Mouse (Mus musculus) CH12.LX (cell line): ENCODE measurements around the gene Dlg2. TPM values are rescaled to one million over a fixed set of nuclear protein-coding genes. Genes with fewer than 3 reads are reported as not detected.

Experiments used
- DNase-seq: peaks from one replicate; pipeline ENCODE4 v3.0.0-alpha.2; 2013; ENCODE audit errors: extremely low read depth
- H3K27ac ChIP-seq: 2 replicates; pipeline ENCODE4 v1.5.1; 2012; ENCODE audit warnings: low read depth, mild to moderate bottlenecking, control low read depth, moderate library complexity; ENCODE audit not compliant: insufficient read depth
- H3K27me3 ChIP-seq: replicated peaks from 2 replicates; pipeline ENCODE3; 2012; ENCODE audit warnings: inconsistent platforms
- H3K36me3 ChIP-seq, 2 experiments: replicated peaks in 1 of 2; 2 replicates each; pipeline versions ENCODE3 to v1.6.1; 2012; ENCODE audit warnings: inconsistent platforms in 1 of 2, low read length in 1 of 2, mild to moderate bottlenecking in 1 of 2, mixed read lengths in 1 of 2, moderate library complexity in 1 of 2; ENCODE audit not compliant: control insufficient read depth in 1 of 2, insufficient read depth in 1 of 2
- H3K4me1 ChIP-seq, 2 experiments: 2 replicates each; pipeline ENCODE4 v1.6.1; 2012; ENCODE audit warnings: inconsistent platforms in 1 of 2, moderate library complexity in 1 of 2; ENCODE audit not compliant: insufficient read depth in 2 of 2, control insufficient read depth in 1 of 2
- H3K4me2 ChIP-seq: 2 replicates; pipeline ENCODE4 v1.6.1; 2012; ENCODE audit warnings: low read depth, mild to moderate bottlenecking, control low read depth; ENCODE audit not compliant: poor library complexity, insufficient read depth, severe bottlenecking
- H3K4me3 ChIP-seq, 3 experiments: fragments of 150-350 bp in 1 of 3; sonication (generic) in 1 of 3; replicated peaks in 1 of 3; 2 replicates each; pipeline versions ENCODE3 to v1.5.1; 2011 to 2012; ENCODE audit warnings: low read depth in 2 of 3, low read length in 2 of 3, mild to moderate bottlenecking in 2 of 3, moderate library complexity in 2 of 3, control low read depth in 1 of 3, improper control_type of control experiment in 1 of 3, inconsistent platforms in 1 of 3, mixed read lengths in 1 of 3; ENCODE audit not compliant: poor library complexity in 1 of 3
- H3K79me2 ChIP-seq: replicated peaks from 2 replicates; pipeline ENCODE4 v1.6.1; 2012; ENCODE audit warnings: mild to moderate bottlenecking, moderate library complexity; ENCODE audit not compliant: control insufficient read depth, poor library complexity, insufficient read depth, severe bottlenecking; ENCODE audit errors: extremely low read depth
- H3K9ac ChIP-seq: 2 replicates; pipeline ENCODE4 v1.6.1; 2012; ENCODE audit warnings: low read depth, mild to moderate bottlenecking, control low read depth, moderate library complexity; ENCODE audit not compliant: insufficient read depth
- H3K9me3 ChIP-seq: replicated peaks from 2 replicates; pipeline ENCODE3; 2012; ENCODE audit warnings: low read length, inconsistent platforms, mixed read lengths
- BHLHE40 ChIP-seq: IDR thresholded peaks from 2 replicates; pipeline ENCODE4 v1.6.1; 2011; ENCODE audit warnings: mild to moderate bottlenecking, low read depth, low read length, improper control_type of control experiment
- CHD1 ChIP-seq: IDR thresholded peaks from 2 replicates; pipeline ENCODE4 v1.6.1; 2012; ENCODE audit warnings: low read depth, low read length, improper control_type of control experiment, inconsistent platforms
- E2F4 ChIP-seq: IDR thresholded peaks from 2 replicates; pipeline ENCODE4 v1.6.1; 2011; ENCODE audit warnings: low read depth, low read length, improper control_type of control experiment; ENCODE audit not compliant: insufficient replicate concordance
- ETS1 ChIP-seq: conservative IDR thresholded peaks from 2 replicates; pipeline ENCODE4 v1.6.1; 2012; ENCODE audit warnings: low read depth, mild to moderate bottlenecking, inconsistent platforms, low read length, improper control_type of control experiment, moderate library complexity
- GABPA ChIP-seq: IDR thresholded peaks from 2 replicates; pipeline ENCODE4 v1.6.1; 2012; ENCODE audit warnings: low read depth, low read length, improper control_type of control experiment, inconsistent platforms; ENCODE audit not compliant: insufficient replicate concordance
- JUN ChIP-seq: IDR thresholded peaks from 2 replicates; pipeline ENCODE4 v1.6.1; 2011; ENCODE audit warnings: low read depth, mild to moderate bottlenecking, low read length, improper control_type of control experiment, moderate library complexity; ENCODE audit not compliant: insufficient read depth
- JUND ChIP-seq: conservative IDR thresholded peaks from 2 replicates; pipeline ENCODE4 v1.6.1; 2011; ENCODE audit warnings: low read depth, low read length, improper control_type of control experiment
- KAT2A ChIP-seq: IDR thresholded peaks from 2 replicates; pipeline ENCODE4 v1.6.1; 2012; ENCODE audit warnings: low read length, improper control_type of control experiment, inconsistent platforms; ENCODE audit not compliant: insufficient replicate concordance
- MAX ChIP-seq: IDR thresholded peaks from 2 replicates; pipeline ENCODE4 v1.6.1; 2011; ENCODE audit warnings: low read length, improper control_type of control experiment
- MEF2A ChIP-seq: IDR thresholded peaks from 2 replicates; pipeline ENCODE4 v1.6.1; 2014; ENCODE audit warnings: low read depth, mild to moderate bottlenecking, inconsistent platforms, low read length, improper control_type of control experiment, borderline replicate concordance
- MXI1 ChIP-seq: IDR thresholded peaks from 2 replicates; pipeline ENCODE4 v1.6.1; 2011; ENCODE audit warnings: mild to moderate bottlenecking, low read depth, low read length, improper control_type of control experiment
- NELFE ChIP-seq: IDR thresholded peaks from 2 replicates; pipeline ENCODE4 v1.6.1; 2011; ENCODE audit warnings: low read depth, low read length, improper control_type of control experiment
- POLR2AphosphoS2 ChIP-seq: IDR thresholded peaks from 2 replicates; pipeline ENCODE4 v1.6.1; 2011; ENCODE audit warnings: low read depth, low read length, improper control_type of control experiment
- RAD21 ChIP-seq: IDR thresholded peaks from 2 replicates; pipeline ENCODE4 v1.6.1; 2011; ENCODE audit warnings: low read depth, mild to moderate bottlenecking, low read length, improper control_type of control experiment, moderate library complexity
- RCOR1 ChIP-seq: conservative IDR thresholded peaks from 2 replicates; pipeline ENCODE4 v1.6.1; 2012; ENCODE audit warnings: low read depth, mild to moderate bottlenecking, inconsistent platforms, low read length, improper control_type of control experiment
- TBP ChIP-seq: conservative IDR thresholded peaks from 2 replicates; pipeline ENCODE4 v1.6.1; 2011; ENCODE audit warnings: low read depth, low read length, improper control_type of control experiment
- USF2 ChIP-seq: conservative IDR thresholded peaks from 2 replicates; pipeline ENCODE4 v1.6.1; 2011; ENCODE audit warnings: low read depth, low read length, improper control_type of control experiment
- ZMIZ1 ChIP-seq: IDR thresholded peaks from 2 replicates; pipeline ENCODE4 v1.6.1; 2012; ENCODE audit warnings: low read depth, mild to moderate bottlenecking, inconsistent platforms, low read length, improper control_type of control experiment
- ZNF384 ChIP-seq: IDR thresholded peaks from 2 replicates; pipeline ENCODE4 v1.6.1; 2012; ENCODE audit warnings: low read depth, low read length, improper control_type of control experiment, inconsistent platforms
- dilution Hi-C: fragments of 300-500 bp; cut with MboI; formaldehyde crosslinking; loops from 2 replicates; pipeline ENCODE4 v1.14.3; 2020; ENCODE audit warnings: low sequenced_read_pairs; ENCODE audit not compliant: extremely low pct_unique_long_range_greater_than_20kb, extremely low pct_ligation_motif_present
- in situ Hi-C: fragments of 300-500 bp; cut with MboI; formaldehyde crosslinking; loops from 3 replicates; pipeline ENCODE4 v1.14.3; 2019; ENCODE audit warnings: low sequenced_read_pairs, low pct_ligation_motif_present, low pct_unique_long_range_greater_than_20kb, mixed read lengths
- polyA plus RNA-seq: library from polyadenylated mRNA; unstranded; fragments of >175 nt; gene quantifications from 2 replicates; pipeline ENCODE4 v1.2.1, GENCODE M21; 2012; ENCODE audit warnings: low read depth; ENCODE audit not compliant: insufficient read length
- total RNA-seq, 2 experiments: library from RNA; depleted of rRNA; stranded (reverse); fragments of 300-350 nt in 1 of 2; fragments of >200 nt in 1 of 2; gene quantifications; 2 replicates each; pipeline ENCODE4 v1.2.3; 2012 to 2014

Gene Dlg2
- total and polyA plus RNA-seq, 3 experiments, result 0.36 TPM; not detected in 2

- no peaks in the 10 kb centered on the region for H3K27me3 ChIP-seq
- dilution Hi-C loops (no loop called here), in situ Hi-C loops (no loop called here)
- no peak overlapping the region for H3K27ac ChIP-seq
- no peak overlapping the region for H3K4me3 ChIP-seq
- no peak overlapping the region for H3K9ac ChIP-seq
- H3K79me2 ChIP-seq, result no peaks in the 10 kb centered on the region
- H3K9me3 ChIP-seq, result no peaks in the 10 kb centered on the region
- H3K36me3 ChIP-seq, result no peaks in the 10 kb centered on the region
- H3K4me2 ChIP-seq, result no peak overlapping the region
- no peak for DNase-seq
- no peaks in the 10 kb centered on the region for H3K4me1 ChIP-seq
- TF ChIP-seq JUND (no peak), E2F4 (no peak)
- TF ChIP-seq, all 38 proteins: peak for 0
Observed at GRCm38 (mm10) chr7:91511119-91511518, 1034.6 kb downstream of the Dlg2 start.

- no peak overlapping the region for H3K27ac ChIP-seq
- no peaks in the 10 kb centered on the region for H3K36me3 ChIP-seq
- no peak overlapping the region for H3K4me2 ChIP-seq
- H3K27me3 ChIP-seq, result no peaks in the 10 kb centered on the region
- no peak overlapping the region for H3K9ac ChIP-seq
- dilution Hi-C loops (no loop called here), in situ Hi-C loops (no loop called here)
- TF ChIP-seq MEF2A, result no peak
- TF ChIP-seq KAT2A, result no peak
- no peak for TF ChIP-seq ZMIZ1
- TF ChIP-seq RCOR1, result no peak
- TF ChIP-seq MXI1, result no peak
- TF ChIP-seq RAD21, result no peak
- TF ChIP-seq ZNF384, result no peak
- no peak for TF ChIP-seq TBP
- no peak for TF ChIP-seq BHLHE40
- TF ChIP-seq POLR2AphosphoS2, result no peak
- no peak for TF ChIP-seq JUND
- TF ChIP-seq GABPA, result no peak
- no peak for TF ChIP-seq NELFE
- TF ChIP-seq USF2, result no peak
- no peak for TF ChIP-seq CHD1
- no peak for TF ChIP-seq JUN
- no peak for TF ChIP-seq MAX
- no peak for TF ChIP-seq ETS1
- no peaks in the 10 kb centered on the region for H3K4me1 ChIP-seq
- no peak overlapping the region for H3K4me3 ChIP-seq
- H3K79me2 ChIP-seq, result no peaks in the 10 kb centered on the region
- DNase-seq, result no peak
- H3K9me3 ChIP-seq, result no peaks in the 10 kb centered on the region
Observed at GRCm38 (mm10) chr7:91514445-91514844, 1038.0 kb downstream of the Dlg2 start.
